Mouse (Mus musculus): ENCODE measurements around the gene Ripk1.
A peak's percentile ranks its signal among the peaks of the same experiment; 100 is the strongest.

Gene Ripk1

GRCm38 (mm10) chr13:34077492-34078271 lies 75.5 kb downstream of the Ripk1 start, which contains the start of gene Tubb2a:
TSS of gene Tubb2a (minus strand) at chr13:34078007.
- DNase-seq, result peak; percentile 87

- DNase-seq, result no peak
These were observed 76.5 kb downstream of the Ripk1 start for GRCm38 (mm10) chr13:34078500-34079280.

GRCm38 (mm10) chr13:34079801-34080200 lies 77.6 kb downstream of the Ripk1 start:
- DNase-seq, result no peak

DNA sequence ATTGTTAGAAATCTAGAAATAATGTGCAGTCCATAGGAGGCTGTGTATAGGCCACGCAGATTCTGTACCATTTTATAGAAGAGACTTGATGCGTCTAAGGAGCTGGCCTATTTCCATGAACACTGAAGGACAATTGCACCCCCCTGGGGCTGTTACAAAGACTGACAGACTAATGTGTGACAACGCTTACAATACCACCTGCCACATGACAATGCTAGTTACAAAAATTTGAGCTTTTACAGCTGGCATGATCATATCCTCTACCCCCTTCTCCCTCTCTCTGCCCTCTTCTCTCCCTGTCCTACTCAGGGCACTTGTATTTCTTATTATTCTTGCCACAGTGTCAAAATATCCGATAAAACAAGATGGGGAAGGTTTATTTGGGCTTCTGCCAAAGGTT lies 79.8 kb downstream of the Ripk1 start:
- no peak for DNase-seq

GRCm38 (mm10) chr13:34084026-34084750 lies 82.0 kb downstream of the Ripk1 start:
- DNase-seq, result peak; percentile 50

Data from kidney, adult 11 months (tissue).